Mouse (Mus musculus): ENCODE results near the gene Trim13. TPM values are rescaled to one million over a fixed set of nuclear protein-coding genes. Genes with fewer than 3 reads are reported as not detected.

Gene Trim13
- total RNA-seq, 2 experiments from 2014 or later: 26.2 to 26.4 TPM

DNA sequence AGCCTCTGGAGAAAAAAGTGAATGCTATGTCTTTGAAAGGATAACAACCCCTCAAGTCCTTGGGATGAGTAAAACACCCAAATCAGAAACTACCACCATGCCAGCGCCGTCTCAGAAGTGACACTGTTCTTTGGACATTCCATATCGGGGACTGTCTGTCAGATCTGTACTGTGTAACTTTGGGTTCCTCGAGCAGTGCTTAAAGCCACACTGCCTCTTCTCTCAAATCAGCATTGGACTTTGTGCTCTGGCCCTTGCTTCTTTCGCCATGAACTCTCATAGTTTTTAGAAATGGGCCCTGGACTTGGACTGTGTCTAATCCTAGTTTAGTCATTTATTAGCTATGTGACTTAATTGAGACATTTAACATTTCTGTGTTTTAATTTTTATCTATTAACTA lies 13.7 kb downstream of the Trim13 start:
- intact Hi-C loops (cut with DNase I): no loop called here
- DNase-seq: no peak

DNA sequence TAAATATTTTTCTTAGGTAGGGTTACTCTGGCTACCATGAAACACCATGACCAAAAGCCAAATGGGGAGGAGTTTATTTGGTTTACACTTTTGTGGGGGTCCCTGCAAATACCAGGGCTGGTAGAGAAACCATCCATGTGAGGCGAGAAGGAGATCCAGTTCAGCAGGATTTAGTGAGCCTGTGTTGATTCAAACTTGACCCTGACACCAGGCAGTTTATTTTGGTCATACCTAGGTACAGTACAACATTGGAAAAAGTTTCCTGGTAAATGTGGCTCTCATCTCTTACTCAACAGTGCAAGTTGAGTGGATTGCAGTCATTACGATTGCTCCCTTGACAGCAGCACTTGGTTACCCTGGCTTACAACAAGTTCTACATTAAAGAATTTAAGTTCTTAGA lies 15.3 kb downstream of the Trim13 start:
- no peak for DNase-seq
- intact Hi-C loops (cut with DNase I): no loop called here

- intact Hi-C loops (cut with DNase I): no loop called here
- DNase-seq: no peak
These were observed 22.3 kb downstream of the Trim13 start for GRCm38 (mm10) chr14:61620371-61620770.

DNA sequence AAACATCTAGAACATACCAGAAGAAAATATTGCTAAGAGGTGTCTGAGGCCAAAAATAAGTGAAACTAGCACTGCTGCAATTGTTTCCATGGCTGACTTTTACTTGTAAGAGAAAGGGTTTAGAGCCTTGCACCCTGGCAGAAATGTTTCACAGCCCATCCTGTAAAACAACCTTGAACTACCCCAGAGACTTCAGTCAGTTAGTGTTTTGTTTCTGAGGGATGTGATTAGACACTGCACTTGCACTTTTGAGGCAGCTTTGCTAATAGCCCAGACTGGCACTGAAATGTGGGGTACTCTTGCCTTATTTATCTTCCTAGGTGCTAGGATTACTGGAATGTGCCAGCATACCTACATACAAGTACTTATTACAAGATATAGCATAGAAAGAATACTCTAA lies 37.9 kb downstream of the Trim13 start:
- intact Hi-C loops (cut with DNase I): no loop called here
- no peak for DNase-seq

GRCm38 (mm10) chr14:61642668-61643067 lies 44.6 kb downstream of the Trim13 start:
- intact Hi-C loops (cut with DNase I): no loop called here
- DNase-seq: no peak

DNA sequence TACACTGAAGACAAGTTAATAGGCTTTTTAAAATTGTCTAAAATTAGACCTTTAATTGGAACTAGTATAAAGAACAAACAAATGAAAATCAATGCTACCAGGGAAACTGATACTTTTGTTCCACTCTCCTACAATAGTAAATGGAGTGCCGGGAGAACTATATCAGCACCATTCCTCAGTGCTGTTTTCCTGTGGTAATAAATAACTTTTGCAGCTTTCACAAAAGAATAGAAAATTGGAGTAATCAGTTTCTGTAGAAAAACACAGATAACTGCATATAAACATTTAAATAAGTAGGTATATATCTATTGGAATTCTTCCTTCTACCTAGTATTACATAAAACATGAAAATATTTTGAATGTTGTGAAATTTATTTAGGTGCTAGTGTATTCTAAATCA lies 47.5 kb downstream of the Trim13 start:
- DNase-seq: no peak
- intact Hi-C loops (cut with DNase I): loop anchor here (5.0 kb wide), 2 partner anchors 37 to 812 kb away; partner anchors contain the start of gene Gucy1b2

DNA sequence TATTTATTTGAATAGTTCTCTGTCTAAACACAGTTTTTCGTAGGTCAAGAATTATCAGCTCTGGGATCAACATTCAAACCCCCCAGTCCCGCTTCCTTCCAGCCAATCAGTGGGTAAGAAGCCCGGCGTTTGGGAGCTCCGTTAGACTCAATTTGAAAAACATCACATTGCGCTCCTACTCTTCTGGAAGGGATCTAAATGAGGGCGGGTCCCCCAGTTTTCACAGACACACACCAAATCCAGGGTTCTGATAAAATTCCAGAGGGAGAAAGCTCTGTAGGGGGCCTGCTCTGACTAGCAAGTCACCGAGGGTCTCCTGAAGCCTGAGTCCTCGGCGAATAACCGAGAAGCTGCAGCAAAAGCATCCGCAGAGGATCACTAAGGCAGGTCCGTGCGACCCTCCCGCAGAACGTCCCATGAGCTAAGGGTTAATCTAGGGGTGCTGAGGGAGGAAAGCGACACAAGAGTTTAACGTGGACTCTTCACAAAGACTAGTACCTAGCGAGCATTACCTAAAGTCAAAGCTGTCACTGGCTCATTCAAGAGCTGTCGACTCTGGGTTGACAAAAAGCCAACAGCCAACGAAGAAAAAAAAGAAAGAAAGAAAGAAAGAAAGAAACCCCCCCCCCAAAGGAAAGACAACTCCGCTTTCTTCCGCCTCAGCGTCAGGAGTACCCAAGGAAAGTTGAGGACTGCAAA lies 49.3 kb downstream of the Trim13 start:
- intact Hi-C loops (cut with DNase I): loop anchor here (5.0 kb wide), 2 partner anchors 35 to 810 kb away; partner anchors contain the start of gene Gucy1b2
- peak; percentile 46 for DNase-seq

- intact Hi-C loops (cut with DNase I): loop anchor here (5.0 kb wide), 2 partner anchors 34 to 809 kb away; partner anchors contain the start of gene Gucy1b2
- DNase-seq: peak; percentile 53
These were observed 50.0 kb downstream of the Trim13 start for GRCm38 (mm10) chr14:61647881-61648684.

- peak; percentile 99 for DNase-seq
- intact Hi-C loops (cut with DNase I): loop anchor here (5.0 kb wide), 2 partner anchors 33 to 808 kb away; partner anchors contain the start of gene Gucy1b2
These were observed 50.8 kb downstream of the Trim13 start for GRCm38 (mm10) chr14:61648685-61649504.

- intact Hi-C loops (cut with DNase I): loop anchor here (5.0 to 10.0 kb wide), 2 partner anchors 597 to 684 kb away; no protein-coding TSS in a partner anchor
- peak; percentile 28 for DNase-seq
These were observed 52.4 kb downstream of the Trim13 start for GRCm38 (mm10) chr14:61650291-61650960.

Small RNA genes lying within 50 kb of the gene (microRNA-seq; reads per million reads assigned to microRNA genes)
- 1,395 reads per million, percentile 79 among the genes with 10 or more reads in this experiment for gene Mir15a
- 724 reads per million, percentile 72 among the genes with 10 or more reads in this experiment for gene Mir16-1

Other genes starting within 250 kb of the Trim13 start
- gene Ebpl, start 237.8 kb upstream of the Trim13 start, total RNA-seq (2021): 1 to 10 TPM; 7.0 to 7.4 TPM
- 10 to 100 TPM; 88.4 to 97.8 TPM for gene Kpna3, start 158.4 kb upstream of the Trim13 start, total RNA-seq (2021)
- 10 to 100 TPM; 41.4 to 41.7 TPM for gene Spryd7, start 41.4 kb upstream of the Trim13 start, total RNA-seq (2021)
- gene Kcnrg, start 9.2 kb downstream of the Trim13 start, total RNA-seq (2021): 1 to 10 TPM; 3.3 to 3.8 TPM

All from left cerebral cortex, postnatal 4 days (tissue).